10 mouse cellular contexts compared by ENCODE assay signal in genomic region chr4:148654701-148655398, GRCm38 (mm10). TPM values are rescaled to one million over a fixed set of nuclear protein-coding genes. Genes with fewer than 3 reads are reported as not detected.
DNase-seq lines count a peak whose midpoint lies in the region; ATAC-seq lines count a peak whose summit lies in the region.
"Had no signal": no experiment of that assay in that cellular context is flagged by ENCODE, and none has a peak within 500 bp of the region (broad histone marks: within the 10 kb centered on the region; RNA-seq: fewer than 3 reads in every experiment).

No protein-coding gene starts in this region.

- no peak for ATAC-seq in CD4-positive, CD25-positive, alpha-beta regulatory T cell, adult 4 months
- no peak for ATAC-seq in limb, embryonic 11.5 days (ENCODE audit: insufficient number of reproducible peaks, low FRiP score, low TSS enrichment, low read depth)

- no peak overlapping the region for H3K27ac ChIP-seq in limb, embryonic 11.5 days (replicated peaks; ENCODE audit: low read depth, low read length)
- H3K27ac ChIP-seq in limb, embryonic 10.5 days, result no peak overlapping the region
- H3K27ac ChIP-seq: hindbrain, embryonic 15.5 days had no signal

- H3K9me3 ChIP-seq in limb, embryonic 11.5 days (ENCODE audit: control insufficient read depth, low read length), result no peaks in the 10 kb centered on the region
- H3K9me3 ChIP-seq in limb, embryonic 10.5 days (replicated peaks), result no peaks in the 10 kb centered on the region
- H3K9me3 ChIP-seq: hindbrain, embryonic 15.5 days had no signal

- no peak overlapping the region for H3K9ac ChIP-seq in limb, embryonic 11.5 days (ENCODE audit: low read length)
- H3K9ac ChIP-seq: hindbrain, embryonic 15.5 days had no signal

- no peak overlapping the region for H3K4me2 ChIP-seq in limb, embryonic 11.5 days (ENCODE audit: low read depth, severe bottlenecking)
- H3K4me2 ChIP-seq: hindbrain, embryonic 15.5 days had no signal

- H3K36me3 ChIP-seq in limb, embryonic 11.5 days (ENCODE audit: control insufficient read depth, insufficient read depth, low read length), result no peaks in the 10 kb centered on the region
- no peaks in the 10 kb centered on the region for H3K36me3 ChIP-seq in limb, embryonic 10.5 days
- H3K36me3 ChIP-seq: hindbrain, embryonic 15.5 days had no signal

- peak; percentile 61 for DNase-seq in CD4-positive, CD25-positive, alpha-beta regulatory T cell, adult 2 months (ENCODE audit: low read depth, low spot score)
- peak; percentile 54 for DNase-seq in limb, embryonic 11.5 days (ENCODE audit: low spot score)
- no peak for DNase-seq in limb, embryonic 10.5 days (ENCODE audit: low spot score)
- peak; percentile 13 for DNase-seq in c-Kit-positive CD71-positive TER-119-negative erythroid progenitor cells, embryonic 14.5 days (ENCODE audit: low read depth)
- DNase-seq in kidney, postnatal 25 days, result peak; percentile 65 to 75
- DNase-seq in retina, embryonic 14.5 days (ENCODE audit: low spot score), result peak; percentile 30
- DNase-seq in urinary bladder, postnatal 4 days (ENCODE audit: low spot score in 2 of 2), result no peak

- 88% methylated on average over 18 of the region's 18 CpGs for WGBS in limb, embryonic 11.5 days
- WGBS in limb, embryonic 10.5 days, result 90% methylated on average over 18 of the region's 18 CpGs

- H3K27me3 ChIP-seq in limb, embryonic 11.5 days (ENCODE audit: control insufficient read depth, insufficient read depth, low read length), result no peaks in the 10 kb centered on the region
- H3K27me3 ChIP-seq in limb, embryonic 10.5 days (ENCODE audit: low read depth, poor library complexity, severe bottlenecking), result no peaks in the 10 kb centered on the region
- H3K27me3 ChIP-seq: hindbrain, embryonic 15.5 days had no signal

- H3K4me1 ChIP-seq in limb, embryonic 11.5 days (ENCODE audit: control insufficient read depth, insufficient read depth, low read length), result no peaks in the 10 kb centered on the region
- peaks cover 16% of the 10 kb centered on the region for H3K4me1 ChIP-seq in limb, embryonic 10.5 days

- no peak overlapping the region for H3K4me3 ChIP-seq in limb, embryonic 11.5 days (ENCODE audit: low read depth, low read length)
- no peak overlapping the region for H3K4me3 ChIP-seq in limb, embryonic 10.5 days
- H3K4me3 ChIP-seq: hindbrain, embryonic 15.5 days had no signal

RNA-seq across cellular contexts. Expression of gene Gm572, which starts 11.7 kb away (rescaled TPM):
- polyA plus RNA-seq in CD4-positive, CD25-positive, alpha-beta regulatory T cell, adult 4 months (2017; shearing (Covaris generic)), result not detected
- not detected in 2 replicates for polyA plus RNA-seq in limb, embryonic 11.5 days (2014; fragmentation: Nextera tagmentation; extraction: Ambion mirVana)
- not detected in 2 replicates for polyA plus RNA-seq in limb, embryonic 10.5 days (2016; fragmentation: Nextera tagmentation; extraction: Ambion mirVana)
- polyA plus RNA-seq: C2C12; hindbrain, embryonic 15.5 days had no signal

RNA-seq across cellular contexts. Expression of gene Tardbp, which starts 28.0 kb away (rescaled TPM):
- polyA plus RNA-seq in CD4-positive, CD25-positive, alpha-beta regulatory T cell, adult 4 months (2017; shearing (Covaris generic)), result 100 to 1,000 TPM; 158 to 201 TPM
- polyA plus RNA-seq in limb, embryonic 11.5 days (2014; fragmentation: Nextera tagmentation; extraction: Ambion mirVana), result 198 and 237 TPM in 2 replicates
- 446 and 455 TPM in 2 replicates for polyA plus RNA-seq in limb, embryonic 10.5 days (2016; fragmentation: Nextera tagmentation; extraction: Ambion mirVana)

RNA-seq across cellular contexts. Expression of gene Masp2, which starts 52.5 kb away (rescaled TPM):
- under 1 TPM in 1 of 2 experiments, not detected in 1; 0.36 TPM for polyA plus RNA-seq in CD4-positive, CD25-positive, alpha-beta regulatory T cell, adult 4 months (2017; shearing (Covaris generic))
- polyA plus RNA-seq in limb, embryonic 11.5 days (2014; fragmentation: Nextera tagmentation; extraction: Ambion mirVana), result 0.16 TPM in 1 of 2 replicates, not detected in the other
- polyA plus RNA-seq in limb, embryonic 10.5 days (2016; fragmentation: Nextera tagmentation; extraction: Ambion mirVana), result 0.33 and 0.51 TPM in 2 replicates

Comparison
In these comparisons a context has a peak if more than half of its experiments do, and no peak if none do; other contexts are left out.
1. DNase-seq: peak in CD4-positive, CD25-positive, alpha-beta regulatory T cell, adult 2 months (single experiment), limb, embryonic 11.5 days (single experiment), c-Kit-positive CD71-positive TER-119-negative erythroid progenitor cells, embryonic 14.5 days (single experiment), kidney, postnatal 25 days (2 of 2) and retina, embryonic 14.5 days (single experiment); none in limb, embryonic 10.5 days (single experiment) and urinary bladder, postnatal 4 days (0 of 2).